Mouse (Mus musculus) left cerebral cortex, postnatal 4 days (tissue): ENCODE measurements at regions not wholly inside any gene's neighbourhood (a gene's known extent, or its start where the extent isn't known, plus 50 kb on each side); places are given as distances from the start of the nearest gene placed in this dataset.

Source experiments
- DNase-seq: peaks from one replicate; pipeline ENCODE4 v3.0.0-alpha.2; 2022
- intact Hi-C: fragments of 180-260 bp; cut with DNase I; formaldehyde crosslinking; loops from one replicate; pipeline ENCODE4 v1.15.1; 2025

- intact Hi-C loops, result no loop called here
- DNase-seq, result no peak
Observed at GRCm38 (mm10) chr2:166370776-166371175, 215.3 kb upstream of the Sulf2 start.

GRCm38 (mm10) chr2:166361645-166362044 is 206.2 kb upstream of the Sulf2 start:
- intact Hi-C loops, result no loop called here
- DNase-seq, result no peak

DNA sequence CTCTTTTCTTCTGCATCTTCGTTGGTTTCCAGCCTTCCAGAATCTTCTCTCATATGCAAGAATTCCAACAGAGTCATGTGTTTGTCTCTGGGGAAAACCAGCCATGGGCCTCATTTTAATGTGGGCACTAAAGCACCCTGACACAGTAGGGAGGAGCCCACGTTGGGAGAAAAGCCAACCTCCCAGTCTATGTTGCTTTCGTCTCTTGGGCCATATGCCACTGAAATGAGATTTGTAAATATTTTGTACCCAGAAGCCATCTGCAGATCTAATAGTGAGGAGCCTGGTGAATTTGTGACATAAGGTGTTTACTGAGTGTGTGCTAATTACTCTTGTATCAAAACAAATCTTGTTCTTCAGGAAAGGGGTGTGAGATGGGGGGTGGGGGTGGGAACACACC is 205.3 kb upstream of the Sulf2 start:
- intact Hi-C loops, result no loop called here
- no peak for DNase-seq

DNA sequence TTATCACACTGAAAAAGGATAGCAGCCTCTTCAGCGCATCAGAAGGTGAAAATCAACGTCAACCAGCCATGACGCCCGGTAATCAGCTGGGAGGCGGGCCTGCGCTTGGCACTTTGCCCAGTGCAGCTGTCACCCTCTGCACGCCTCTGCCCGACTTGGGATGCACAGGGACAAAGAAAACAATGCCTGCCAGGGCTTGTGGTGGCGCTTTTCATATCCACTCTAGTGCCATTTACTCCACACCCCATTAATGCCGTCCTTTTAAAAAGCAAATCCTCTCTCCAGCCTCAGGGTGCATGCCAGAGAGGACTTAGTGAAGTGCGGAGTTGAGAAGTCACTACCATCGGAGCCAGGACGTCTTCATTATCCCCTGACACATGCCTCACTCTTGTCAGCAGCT is 204.5 kb upstream of the Sulf2 start:
- intact Hi-C loops, result no loop called here
- DNase-seq, result peak; percentile 59

DNA sequence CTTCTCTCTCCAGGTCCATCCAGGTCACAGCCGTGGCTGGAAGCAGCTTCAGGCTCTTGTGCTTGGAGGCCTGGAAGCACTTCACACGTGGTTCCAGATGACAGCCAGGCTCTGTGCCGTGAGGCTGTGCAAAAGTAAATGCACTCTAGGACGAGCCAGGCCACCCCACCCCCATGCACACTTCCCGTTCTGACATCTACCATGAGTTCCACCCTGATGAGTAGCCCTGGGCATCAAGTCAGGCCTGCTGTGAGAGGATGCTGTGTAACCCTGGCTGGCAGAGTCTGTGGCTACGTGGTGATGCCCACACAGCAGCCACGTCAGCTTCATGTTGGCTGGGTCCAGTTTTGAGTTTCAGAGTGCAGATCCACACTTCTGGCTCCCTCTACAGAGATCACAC is 202.4 kb upstream of the Sulf2 start:
- intact Hi-C loops, result no loop called here
- peak; percentile 27 for DNase-seq

DNA sequence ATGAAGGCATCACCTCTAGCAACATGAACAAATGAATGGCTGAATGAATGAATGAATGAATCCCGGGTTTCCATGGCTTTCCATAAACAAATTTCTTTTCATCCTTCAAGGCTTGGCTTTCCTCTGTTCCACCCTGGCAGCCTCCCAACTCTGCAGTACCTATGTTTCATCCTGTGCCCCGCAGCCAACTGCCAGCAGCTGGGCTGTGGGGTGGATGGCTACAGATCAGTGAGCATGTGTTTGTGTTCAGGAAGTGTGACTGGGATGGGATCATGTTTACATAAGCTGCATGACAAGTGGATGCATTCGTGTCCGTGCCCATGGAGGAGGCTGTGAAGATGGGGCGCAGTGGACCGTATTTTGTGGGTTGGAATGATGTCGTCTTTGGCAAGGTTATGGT is 200.5 kb upstream of the Sulf2 start:
- DNase-seq, result peak; percentile 63
- intact Hi-C loops, result no loop called here

- intact Hi-C loops, result no loop called here
- no peak for DNase-seq
Observed at GRCm38 (mm10) chr2:166355446-166355845, 200.0 kb upstream of the Sulf2 start.

- no peak for DNase-seq
- intact Hi-C loops, result no loop called here
Observed at GRCm38 (mm10) chr2:166354391-166354790, 198.9 kb upstream of the Sulf2 start.

- DNase-seq, result peak; percentile 67
- intact Hi-C loops, result no loop called here
Observed at GRCm38 (mm10) chr2:166353447-166354111, 198.1 kb upstream of the Sulf2 start.

GRCm38 (mm10) chr2:166351984-166352383 is 196.5 kb upstream of the Sulf2 start:
- intact Hi-C loops, result no loop called here
- DNase-seq, result no peak

GRCm38 (mm10) chr2:166351581-166351980 is 196.1 kb upstream of the Sulf2 start:
- DNase-seq, result no peak
- intact Hi-C loops, result no loop called here

DNA sequence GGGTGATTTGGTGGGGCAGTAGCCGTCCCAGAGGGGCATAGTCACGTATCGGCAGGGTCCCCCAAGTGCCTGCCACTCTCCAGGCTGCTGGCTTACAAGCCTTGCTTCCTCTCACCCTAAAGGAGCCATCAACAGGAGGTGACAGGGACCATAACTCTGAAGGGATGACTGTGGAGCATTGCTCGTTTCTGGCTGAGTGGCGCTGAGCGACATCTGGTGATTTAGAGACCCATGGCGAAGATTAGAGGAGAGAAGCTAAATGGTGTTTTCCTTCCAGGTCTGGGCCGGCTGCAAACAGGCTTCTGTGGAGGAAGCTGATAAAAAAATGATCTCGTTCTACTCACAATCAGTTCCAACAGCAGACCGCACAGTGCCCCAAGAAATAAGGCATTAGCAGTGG is 193.2 kb upstream of the Sulf2 start:
- no peak for DNase-seq
- intact Hi-C loops, result no loop called here

DNA sequence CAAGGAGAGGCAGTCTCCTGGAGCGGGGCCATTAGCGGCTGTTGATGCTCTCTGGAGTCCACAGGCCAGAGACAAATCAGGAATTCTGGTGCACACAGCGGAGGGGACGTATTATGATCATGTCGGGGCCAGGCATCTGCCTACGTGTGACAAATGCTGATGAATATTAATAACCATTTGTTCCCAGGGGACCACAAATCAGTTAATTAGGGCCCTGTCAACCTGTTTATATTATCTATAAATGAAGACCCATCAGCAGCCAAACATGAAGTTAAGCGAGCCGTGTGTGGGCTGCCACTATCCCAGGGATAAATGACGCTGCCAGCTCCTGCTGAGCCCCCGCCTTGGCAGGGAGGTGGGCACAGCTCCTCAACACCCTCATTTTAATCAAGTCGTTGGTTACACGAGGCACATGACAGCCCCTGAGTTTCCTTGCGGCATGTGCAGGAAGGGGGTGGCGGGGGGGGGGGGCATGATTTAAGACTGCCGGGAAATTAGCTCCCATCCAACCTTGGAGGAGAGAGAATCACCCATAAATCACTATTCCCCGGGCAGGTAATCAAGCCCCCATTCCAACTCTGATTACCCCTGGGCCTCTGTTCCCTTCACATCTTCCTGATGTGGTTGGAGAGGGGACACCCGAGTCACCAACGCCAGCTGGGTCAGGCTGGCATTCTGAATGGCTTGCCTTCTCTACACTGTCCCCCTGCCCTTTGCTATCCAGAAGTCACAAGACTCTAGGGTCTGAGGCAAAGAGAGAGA is 191.1 kb upstream of the Sulf2 start:
- peak; percentile 67 for DNase-seq
- intact Hi-C loops, result no loop called here

GRCm38 (mm10) chr2:166343551-166344340 is 188.3 kb upstream of the Sulf2 start:
- DNase-seq, result no peak
- intact Hi-C loops, result no loop called here

DNA sequence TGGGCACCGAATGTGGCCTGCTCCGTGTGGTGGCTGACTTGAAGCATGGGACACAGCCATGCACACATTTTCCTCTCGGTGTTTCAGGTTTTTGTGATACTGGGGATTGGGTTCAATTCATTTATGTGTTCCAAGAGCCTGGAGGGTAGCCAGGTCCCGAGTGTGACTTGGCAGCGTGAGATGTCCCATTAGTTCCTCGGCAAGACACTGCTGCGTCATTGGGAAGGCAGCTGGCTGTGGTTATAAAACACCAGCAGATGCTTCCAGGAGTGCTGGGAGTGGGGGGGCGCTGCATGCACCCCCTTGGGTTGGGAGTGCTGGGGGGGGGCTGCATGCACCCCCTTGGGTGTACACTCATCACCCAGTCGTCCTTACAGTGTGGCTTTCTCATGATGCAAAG is 186.9 kb upstream of the Sulf2 start:
- intact Hi-C loops, result no loop called here
- peak; percentile 79 for DNase-seq

DNA sequence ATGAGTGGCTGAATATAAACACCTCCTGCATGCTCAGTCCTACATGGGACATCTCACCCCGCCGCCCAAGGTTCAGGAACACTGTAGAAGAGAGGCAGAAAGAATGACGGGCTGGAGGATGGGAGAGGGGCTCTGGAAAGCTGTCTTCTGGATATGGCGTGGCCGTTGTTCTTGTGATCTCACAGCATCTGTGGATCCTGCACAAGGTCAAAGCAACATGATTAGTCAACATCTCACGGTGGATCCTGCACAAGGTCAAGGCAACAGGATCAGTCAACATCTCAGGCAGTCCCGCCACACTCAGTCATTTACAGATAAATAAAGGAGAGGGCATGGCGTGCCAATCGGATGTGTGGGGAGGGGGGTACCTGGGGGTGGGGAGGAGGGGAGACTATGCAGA is 184.7 kb upstream of the Sulf2 start:
- DNase-seq, result no peak
- intact Hi-C loops, result no loop called here

- no peak for DNase-seq
- intact Hi-C loops, result loop anchor here (10.0 kb wide), 1 partner anchor 185 kb away; the partner anchor contains the start of gene Sulf2
Observed at GRCm38 (mm10) chr2:166339427-166339826, 184.0 kb upstream of the Sulf2 start.

DNA sequence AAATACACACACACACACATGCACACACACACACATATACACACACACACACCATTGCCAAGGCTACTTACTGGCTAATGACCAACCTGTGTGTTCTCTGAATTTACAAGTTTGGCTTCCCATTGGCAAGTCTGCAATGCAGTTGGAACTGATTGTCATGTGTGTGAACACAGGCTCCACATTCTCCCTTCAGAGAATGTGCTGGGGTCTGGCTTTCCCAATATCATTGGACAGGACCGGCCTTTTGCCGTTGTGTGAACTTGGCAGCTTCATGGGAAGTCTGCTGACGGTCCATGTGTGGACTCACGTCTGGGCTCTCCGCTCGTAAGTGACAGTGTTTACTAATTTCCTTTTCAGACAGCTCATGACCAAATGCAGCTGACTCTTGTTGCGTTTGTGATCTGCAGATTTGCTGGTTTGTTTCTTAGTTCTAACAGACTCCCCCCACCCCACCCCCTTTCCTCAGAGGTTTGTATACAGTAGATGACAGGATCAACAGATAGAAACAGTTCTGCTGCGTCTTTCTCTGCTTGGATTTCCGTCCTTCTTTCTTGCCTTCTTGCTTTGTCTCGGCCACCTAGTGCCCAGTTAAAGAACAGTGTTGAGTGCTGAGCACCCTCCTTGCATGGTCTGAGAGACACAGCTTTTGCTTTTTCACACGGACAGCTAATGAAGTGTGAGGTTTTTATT is 183.1 kb upstream of the Sulf2 start:
- intact Hi-C loops, result loop anchor here (10.0 kb wide), 1 partner anchor 184 kb away; the partner anchor contains the start of gene Sulf2
- DNase-seq, result no peak

DNA sequence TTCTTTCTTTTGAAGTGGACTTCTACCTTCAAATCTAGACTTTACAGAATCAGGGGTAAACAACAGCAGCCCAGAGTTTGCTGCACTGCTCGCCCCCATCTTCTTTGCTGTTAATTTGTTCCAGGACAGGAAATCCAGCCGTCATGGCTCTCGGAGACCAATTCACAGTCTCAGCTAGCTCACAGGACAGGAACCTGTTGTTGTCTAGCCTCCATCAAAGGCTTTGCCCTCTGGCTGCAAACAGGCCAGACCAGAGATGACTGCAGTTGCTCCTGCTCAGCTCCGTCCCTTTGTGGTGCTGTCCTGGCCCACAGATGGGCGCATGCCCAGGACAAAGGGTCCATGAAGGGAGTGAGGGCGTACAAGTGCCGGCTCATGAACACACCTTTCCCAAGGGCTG is 182.2 kb upstream of the Sulf2 start:
- intact Hi-C loops, result loop anchor here (10.0 kb wide), 1 partner anchor 183 kb away; the partner anchor contains the start of gene Sulf2
- no peak for DNase-seq

DNA sequence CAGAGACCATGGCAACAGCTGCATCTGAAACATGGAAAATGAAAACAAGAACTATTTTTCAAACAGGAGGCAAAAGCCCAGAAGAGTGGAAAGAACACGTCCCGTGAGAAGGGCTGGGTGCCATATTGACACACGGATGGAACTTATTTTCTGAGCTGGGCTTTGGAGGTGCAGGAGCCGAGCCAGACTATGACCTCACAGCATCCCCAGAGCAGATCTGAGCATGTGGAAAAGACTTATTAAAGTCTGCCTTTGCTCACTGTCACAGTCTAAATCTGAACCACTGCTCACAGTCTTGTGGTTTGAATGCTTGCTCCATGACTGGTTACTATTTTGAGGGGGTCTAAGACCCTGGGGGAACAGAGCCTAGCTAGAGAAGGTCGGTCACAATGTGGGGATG is 180.2 kb upstream of the Sulf2 start:
- intact Hi-C loops, result loop anchor here (10.0 kb wide), 1 partner anchor 181 kb away; the partner anchor contains the start of gene Sulf2
- DNase-seq, result no peak

DNA sequence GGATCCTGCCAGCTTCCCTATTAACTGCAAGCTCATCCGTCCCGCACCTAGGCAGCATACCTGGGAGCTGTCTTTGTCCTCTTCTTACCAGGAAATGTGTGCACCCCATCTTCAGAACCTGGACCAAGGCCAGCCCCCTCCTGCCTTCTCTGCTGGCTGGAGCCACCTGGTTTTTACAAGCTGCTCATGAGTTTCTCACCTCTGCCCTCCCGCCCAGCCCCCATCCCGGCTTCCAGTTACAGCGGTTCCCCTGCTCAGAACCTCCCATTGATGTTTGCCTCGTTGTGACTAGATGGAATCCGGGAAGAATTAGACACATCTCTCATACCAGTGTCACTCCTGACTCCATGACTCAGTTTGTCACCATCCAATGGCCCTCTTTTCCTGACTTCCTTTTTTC is 179.1 kb upstream of the Sulf2 start:
- DNase-seq, result no peak
- intact Hi-C loops, result loop anchor here (10.0 kb wide), 1 partner anchor 180 kb away; the partner anchor contains the start of gene Sulf2
